Mouse (Mus musculus): ENCODE results near the gene Mrpl58.

DNA sequence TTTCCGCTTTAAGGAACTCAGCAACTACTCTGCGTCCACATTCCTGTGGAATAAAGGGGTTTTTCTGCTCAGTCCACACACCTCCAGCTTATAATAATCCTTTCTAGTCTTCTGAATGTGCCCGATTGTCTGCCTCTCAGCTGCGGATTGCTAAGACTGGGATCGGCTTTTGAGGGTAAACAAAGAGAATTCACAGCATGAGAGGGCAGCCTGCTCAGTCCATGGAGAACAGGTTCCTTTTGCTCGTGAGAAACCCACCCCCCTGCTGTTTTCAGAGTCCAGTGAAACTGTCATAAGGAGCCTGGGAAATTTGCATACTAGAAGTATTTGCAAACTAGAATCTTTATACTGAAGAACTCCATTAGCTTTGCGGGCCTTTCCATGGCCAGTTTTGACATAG, 6.0 kb downstream of the Mrpl58 start:
- TF ChIP-seq CTCF (IDR thresholded peaks at IDR 0.05; ENCODE audit: low read depth) (no peak), EP300 (IDR thresholded peaks at IDR 0.05; ENCODE audit: low read depth) (no peak)

Measured in liver, embryonic 14.5 days (tissue).